Mouse (Mus musculus) gastrocnemius, adult 18-20 months (tissue): Measurements from ENCODE around the gene Nfyc. TPM values are rescaled to one million over a fixed set of nuclear protein-coding genes. Genes with fewer than 3 reads are reported as not detected.

Experiments used
- DNase-seq: peaks from one replicate; pipeline ENCODE4 v3.0.0; 2021; ENCODE audit warnings: low spot score
- microRNA-seq: library from miRNA; unstranded; fragments of <30 nt; microRNA quantifications from one replicate; pipeline ENCODE4 v1.2.0, GENCODE M21; 2021
- total RNA-seq, 2 experiments: library from RNA; stranded (reverse); gene quantifications; 2 replicates each; pipeline ENCODE4 v1.2.3; 2021

The Nfyc gene
- total RNA-seq, 2 experiments from 2014 or later, result 35.5 to 38.0 TPM

DNA sequence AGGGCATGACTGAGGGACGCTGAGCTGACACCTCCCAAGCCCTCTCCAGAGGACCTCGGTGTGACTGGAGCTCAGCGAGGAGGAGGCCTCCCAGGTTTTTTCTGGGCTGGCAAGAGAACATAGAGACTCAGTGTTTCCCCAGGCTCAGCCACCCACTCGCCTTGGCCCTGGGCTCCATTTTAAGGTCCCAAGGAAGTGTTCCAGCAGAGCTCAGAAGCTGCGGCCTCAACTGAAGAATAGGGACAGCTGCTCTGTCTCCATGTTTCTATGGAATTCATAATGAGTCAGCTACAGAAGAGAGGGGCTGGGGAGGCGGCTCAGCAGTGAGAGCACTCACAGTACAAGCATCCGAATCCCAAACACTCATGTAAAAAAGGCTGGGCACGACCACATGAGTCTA lies 113.8 kb downstream of the Nfyc start:
- DNase-seq, result no peak

DNA sequence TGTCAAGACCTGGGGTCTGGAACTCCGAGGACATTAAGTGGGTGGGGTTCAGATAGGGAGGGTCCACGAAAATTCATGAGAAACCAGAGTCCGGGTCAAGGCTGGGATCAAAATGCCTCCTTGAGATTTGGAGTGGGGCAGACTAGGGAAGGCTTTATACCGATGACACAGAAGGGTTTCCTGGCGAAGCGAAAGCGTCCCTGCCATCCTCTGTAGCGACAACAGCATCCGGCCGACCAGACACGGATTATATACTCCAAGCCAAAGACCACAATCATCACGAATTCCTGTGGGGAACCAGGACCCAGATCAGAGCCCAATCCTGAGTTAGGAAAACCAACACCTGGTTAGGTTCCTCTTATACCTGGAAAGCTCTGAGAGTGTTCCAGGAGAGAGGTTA lies 114.6 kb downstream of the Nfyc start:
- DNase-seq, result no peak

DNA sequence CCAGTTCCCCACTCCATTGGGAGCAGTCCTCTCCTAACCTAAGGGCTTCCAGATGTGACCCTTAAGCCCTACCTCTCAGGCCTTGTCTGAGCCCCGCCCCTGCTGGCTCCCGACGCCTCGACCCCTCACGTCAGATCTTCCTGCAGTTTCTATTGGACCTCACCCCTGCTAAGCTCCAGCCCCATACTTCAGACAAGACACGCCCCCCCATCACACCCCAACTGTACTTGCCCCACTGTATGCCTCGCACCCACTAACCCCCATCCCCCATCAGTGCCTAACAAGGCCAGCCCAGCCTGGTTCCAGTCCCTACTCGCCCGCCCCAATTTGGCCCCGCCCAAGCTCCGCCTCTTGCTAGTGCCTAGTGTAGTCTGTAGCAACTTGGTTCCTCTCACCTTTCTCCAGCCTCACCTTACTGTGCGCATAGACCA lies 115.2 kb downstream of the Nfyc start:
- peak; percentile 40 for DNase-seq

DNA sequence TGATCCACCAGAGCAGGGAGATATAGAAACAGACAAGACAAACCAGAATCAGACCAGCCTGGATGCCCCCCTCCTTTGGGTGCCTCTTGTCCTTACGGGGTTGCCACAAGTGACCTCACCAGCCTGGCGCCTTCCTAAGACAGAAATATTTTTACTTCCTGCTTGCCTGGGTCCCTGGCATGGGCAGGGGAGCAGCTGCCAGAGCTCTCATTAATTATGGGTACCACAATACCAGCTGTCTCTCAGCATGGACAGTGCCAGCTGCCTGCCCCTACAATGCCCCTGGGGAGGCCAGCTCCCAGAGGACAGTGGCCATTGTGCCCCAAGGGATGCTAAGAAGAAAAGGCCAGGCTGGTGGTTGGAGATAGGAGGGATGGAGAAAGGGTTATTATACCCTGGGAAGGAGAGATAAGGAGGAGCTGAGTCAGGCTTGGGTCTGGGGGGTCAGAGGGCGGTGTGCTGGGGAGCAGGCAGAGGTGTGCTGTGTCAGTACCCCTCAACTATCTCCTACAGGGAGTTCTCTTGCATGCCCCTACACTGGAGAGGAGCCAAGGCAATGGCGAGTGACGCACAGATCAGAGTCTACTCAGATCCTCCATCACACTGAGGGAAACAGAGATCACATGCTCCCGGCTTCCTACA lies 117.4 kb downstream of the Nfyc start:
- no peak for DNase-seq

DNA sequence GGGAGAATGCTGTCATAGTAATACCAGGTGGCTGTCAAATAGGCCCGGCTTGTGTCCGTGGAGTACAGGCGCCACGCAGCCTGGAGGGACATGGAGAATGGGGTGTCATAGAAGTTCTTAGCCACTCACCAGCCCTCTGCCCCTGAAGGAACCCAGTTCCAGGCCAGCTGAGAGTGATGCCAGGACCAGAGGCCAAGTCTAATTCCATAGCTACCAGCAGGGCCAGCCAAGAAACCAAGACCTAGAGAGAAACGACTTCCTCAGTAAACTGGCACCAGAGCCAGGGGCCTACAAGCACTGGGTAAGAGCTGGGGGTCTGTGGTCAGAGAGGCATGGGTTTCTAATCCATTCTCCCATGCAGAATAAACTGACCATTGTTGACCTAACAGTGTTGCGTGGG lies 118.4 kb downstream of the Nfyc start:
- DNase-seq, result peak; percentile 34

DNA sequence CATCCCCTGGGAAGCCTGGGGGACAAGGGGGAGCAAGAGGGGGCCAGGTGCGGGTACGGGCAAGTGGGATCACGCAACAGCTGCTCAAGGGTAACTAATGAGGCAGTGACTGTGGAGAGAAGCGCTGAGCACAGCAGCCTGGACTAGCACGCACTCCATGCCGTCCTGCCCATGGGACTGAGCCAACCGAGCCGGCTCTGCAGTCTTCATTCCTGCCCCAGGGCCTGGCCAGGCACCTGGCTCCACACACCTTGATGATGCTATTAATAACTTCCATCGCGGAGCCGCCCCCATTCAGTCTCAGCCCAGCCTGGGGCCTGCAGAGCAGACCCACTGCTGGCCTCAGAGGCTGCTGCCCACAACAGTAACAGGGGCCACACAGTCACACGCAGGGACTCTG lies 119.1 kb downstream of the Nfyc start:
- no peak for DNase-seq

Small RNAs within 50 kb of the gene (microRNA-seq; reads per million reads assigned to microRNA genes)
- gene Gm23936 (not detected), gene Mir30c-1 (67.9 reads per million, percentile 54 among the genes with 10 or more reads in this experiment), gene Mir30e (not detected), gene Mir30f (not detected)

Other genes with a start within 250 kb of the Nfyc start
- not detected for gene Gm8439, start 242.8 kb downstream of the Nfyc start, total RNA-seq
- gene Cited4, start 165.0 kb downstream of the Nfyc start, total RNA-seq, result 10 to 100 TPM; 11.9 to 18.0 TPM
- gene Kcnq4, start 83.0 kb downstream of the Nfyc start, total RNA-seq, result 10 to 100 TPM; 14.2 to 17.0 TPM
- gene Rims3, start 23.2 kb upstream of the Nfyc start, total RNA-seq, result under 1 TPM in 1 of 2 experiments, not detected in 1; 0.05 TPM
- gene Exo5, start 93.4 kb upstream of the Nfyc start, total RNA-seq, result 1 to 10 TPM in 1 of 2 experiments, under 1 TPM in 1; 0.91 to 1.7 TPM
- under 1 TPM; 0.53 to 0.66 TPM for gene Zfp69, start 120.1 kb upstream of the Nfyc start, total RNA-seq
- gene Smap2, start 185.7 kb upstream of the Nfyc start, total RNA-seq, result 10 to 100 TPM; 13.5 to 17.3 TPM
- gene Col9a2, start 207.8 kb upstream of the Nfyc start, total RNA-seq, result under 1 TPM; 0.18 to 0.19 TPM